Mouse (Mus musculus) hematopoietic stem cell, adult 5-6 weeks (primary cell): ENCODE measurements around the gene Tmem151b. TPM values are rescaled to one million over a fixed set of nuclear protein-coding genes. Genes with fewer than 3 reads are reported as not detected.

Experiments used
- ATAC-seq, 2 experiments: fragments of 125-278 bp in 1 of 2; replicated peaks in 1 of 2; 2 replicates each; pipeline ENCODE4 v1.8.0; 2016 to 2017; ENCODE audit warnings: inconsistent platforms in 2 of 2, mild to moderate bottlenecking in 2 of 2, moderate number of reproducible peaks in 2 of 2, low read depth in 1 of 2, moderate TSS enrichment in 1 of 2; ENCODE audit not compliant: low FRiP score in 2 of 2, poor library complexity in 2 of 2, severe bottlenecking in 2 of 2, insufficient read depth in 1 of 2, low TSS enrichment in 1 of 2
- total RNA-seq: library from RNA; stranded (forward); fragments of 172-1452, 232-1000 nt; gene quantifications from 2 replicates; pipeline ENCODE4 v1.2.3, GENCODE M21; 2017

Tmem151b gene
- total RNA-seq, 1 experiment from 2014 or later, result 0.25 TPM

- ATAC-seq, result no peak
Observed at GRCm38 (mm10) chr17:45536264-45536663, 13.2 kb downstream of the Tmem151b start.

- no peak for ATAC-seq
Observed at GRCm38 (mm10) chr17:45532896-45533295, 16.6 kb downstream of the Tmem151b start.

DNA sequence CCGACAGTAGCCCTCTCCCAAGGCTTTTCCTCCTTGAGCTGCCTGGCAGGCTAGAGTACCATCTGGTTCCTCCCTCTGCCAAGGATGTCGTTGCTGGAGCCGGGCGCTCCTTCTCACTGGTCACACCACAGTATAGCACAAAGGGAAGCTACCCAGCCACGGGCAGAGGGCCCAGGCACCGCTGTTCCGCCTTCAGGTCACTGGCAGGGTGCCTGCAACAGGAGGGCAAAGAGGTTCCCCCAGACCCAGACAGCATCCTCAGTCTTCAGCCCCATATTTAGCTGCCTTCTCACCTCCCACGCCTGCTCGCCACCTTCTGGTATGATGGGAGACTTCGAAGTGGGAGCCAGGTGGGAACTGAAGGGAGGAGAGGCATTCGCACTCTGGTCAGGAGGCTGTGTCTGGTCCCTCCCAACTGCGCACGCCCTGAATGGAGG lies 19.1 kb downstream of the Tmem151b start:
- ATAC-seq, result 0 out of 4 replicates have a peak, but pooled peaks of 1 of the 2 experiments have one; percentile 20

DNA sequence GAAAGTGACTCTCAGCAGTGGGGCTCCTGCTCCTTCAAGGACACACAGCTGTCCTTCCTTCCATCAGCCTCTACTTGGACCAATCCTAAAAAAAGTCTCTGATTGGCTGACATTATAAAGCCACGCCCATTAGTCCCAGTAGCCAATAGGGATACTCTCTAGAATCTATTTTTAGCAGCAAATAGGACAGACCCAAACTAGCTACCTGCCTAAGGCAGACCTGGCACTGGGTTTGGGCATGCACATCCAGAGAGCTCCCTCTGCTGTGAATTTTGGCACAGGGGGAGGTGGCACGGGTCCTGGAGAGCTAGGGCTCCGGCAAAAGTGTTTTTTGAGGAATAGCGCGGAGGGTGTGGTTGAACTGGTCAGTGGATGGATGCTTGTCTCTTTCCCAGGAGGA lies 22.9 kb downstream of the Tmem151b start:
- ATAC-seq, result no peak

DNA sequence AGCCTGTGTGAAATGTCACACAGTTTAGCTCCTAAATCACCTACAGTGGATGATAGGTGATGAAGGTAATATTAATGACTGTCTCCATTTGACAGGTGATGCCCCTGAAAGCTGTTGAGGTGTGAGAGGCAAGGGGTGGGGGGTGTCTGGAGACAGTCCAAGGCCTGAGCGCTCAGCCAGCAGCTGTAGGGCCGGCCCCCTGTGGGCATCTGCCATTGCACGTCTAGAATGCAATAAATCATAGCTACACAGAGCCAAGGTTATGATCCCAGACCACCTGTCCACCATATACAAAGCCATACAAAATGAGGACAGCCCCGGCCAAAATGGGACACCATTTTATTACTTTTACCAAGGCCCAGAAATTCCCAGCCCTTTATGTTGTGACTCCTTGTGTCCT lies 24.5 kb downstream of the Tmem151b start:
- ATAC-seq, result no peak

- ATAC-seq, result peak in 1 of 2 experiments; percentile 31; a peak in 1 of 4 replicates
Observed at GRCm38 (mm10) chr17:45523263-45523662, 26.2 kb downstream of the Tmem151b start, which contains the start of gene Tcte1. Tcte1 (plus strand) TSS chr17:45523434.

DNA sequence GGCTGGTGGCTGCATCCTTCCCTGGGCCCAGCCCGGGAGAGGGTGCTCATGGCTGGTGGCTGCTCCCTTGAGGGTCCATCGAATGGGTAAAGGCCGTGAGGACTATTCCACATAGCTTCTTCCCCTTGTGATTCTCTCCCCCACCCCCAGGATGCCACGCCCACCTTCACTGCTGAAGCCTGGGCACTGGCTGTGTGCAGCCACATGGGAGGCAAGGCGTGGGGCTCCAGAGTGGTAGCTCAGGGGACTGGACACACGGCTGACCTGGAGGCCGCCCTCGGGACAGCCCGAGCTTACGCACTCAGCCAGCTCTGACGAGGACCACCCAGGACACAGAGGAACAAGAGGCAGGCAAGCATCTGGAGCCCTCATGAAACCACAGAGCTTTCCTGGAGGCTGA lies 29.3 kb downstream of the Tmem151b start:
- no peak for ATAC-seq

DNA sequence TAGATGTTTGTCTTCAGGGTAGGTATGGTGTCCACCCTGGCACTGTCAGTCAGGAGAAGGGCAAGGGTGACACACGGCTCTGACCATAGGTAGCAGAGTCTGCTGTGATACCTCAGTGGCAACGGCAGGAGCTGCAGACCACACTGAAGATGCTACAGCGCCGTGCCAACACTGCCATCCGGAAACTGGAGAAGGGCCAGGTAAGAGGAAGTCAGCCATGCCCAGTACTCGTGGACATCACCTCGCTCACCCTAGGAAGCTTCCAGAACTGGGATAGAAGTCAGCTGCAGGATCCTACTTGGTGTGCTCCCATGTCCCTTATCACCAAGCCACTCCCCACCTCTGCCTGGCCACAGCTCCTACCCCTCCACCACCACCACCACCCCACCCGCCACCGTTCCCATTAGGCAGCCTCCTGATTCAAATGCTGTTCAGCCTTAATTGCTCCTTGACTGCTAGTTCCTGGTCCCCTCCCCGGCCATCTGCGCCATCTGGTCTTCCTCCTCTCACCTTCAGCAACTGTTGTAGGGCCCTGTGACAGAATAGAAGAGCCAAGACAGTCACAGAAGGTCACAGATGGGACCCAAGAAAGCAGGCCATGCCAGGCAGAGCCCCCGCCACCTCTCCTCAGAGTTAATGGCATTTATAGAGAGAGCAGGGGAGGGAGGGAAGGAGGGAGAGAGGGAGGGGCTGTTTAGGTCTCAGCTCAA lies 30.6 kb downstream of the Tmem151b start:
- no peak for ATAC-seq

DNA sequence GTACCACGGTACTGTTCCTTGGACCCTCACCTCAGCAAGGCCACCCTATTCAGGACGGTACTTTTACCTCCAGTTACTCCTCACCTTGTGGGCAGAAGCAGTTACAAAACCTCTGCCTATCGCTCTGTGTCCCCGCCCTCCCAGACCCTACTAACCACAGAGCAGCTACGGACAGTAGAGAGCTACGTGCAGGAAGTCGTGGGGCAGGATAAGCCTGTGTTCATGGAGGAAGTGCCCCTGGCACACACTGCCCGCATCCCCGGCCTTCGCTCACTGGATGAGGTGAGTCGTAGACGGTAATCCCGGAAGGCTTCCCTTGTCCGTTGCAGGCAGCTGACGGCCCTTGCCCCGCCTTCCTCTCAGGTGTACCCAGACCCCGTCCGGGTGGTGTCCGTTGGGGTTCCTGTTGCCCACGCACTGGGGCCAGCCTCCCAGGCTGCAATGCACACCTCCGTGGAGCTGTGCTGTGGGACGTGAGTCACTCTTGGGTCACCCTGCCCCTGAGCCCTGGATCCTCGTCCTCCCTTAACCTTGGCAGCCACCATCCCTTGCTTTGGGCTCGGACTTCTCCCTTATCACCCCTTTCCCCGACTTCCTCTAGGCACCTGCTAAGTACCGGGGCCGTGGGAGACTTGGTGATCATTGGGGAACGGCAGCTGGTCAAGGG lies 31.8 kb downstream of the Tmem151b start:
- ATAC-seq, result peak; percentile 17 to 46; a peak in 1 of 4 replicates

DNA sequence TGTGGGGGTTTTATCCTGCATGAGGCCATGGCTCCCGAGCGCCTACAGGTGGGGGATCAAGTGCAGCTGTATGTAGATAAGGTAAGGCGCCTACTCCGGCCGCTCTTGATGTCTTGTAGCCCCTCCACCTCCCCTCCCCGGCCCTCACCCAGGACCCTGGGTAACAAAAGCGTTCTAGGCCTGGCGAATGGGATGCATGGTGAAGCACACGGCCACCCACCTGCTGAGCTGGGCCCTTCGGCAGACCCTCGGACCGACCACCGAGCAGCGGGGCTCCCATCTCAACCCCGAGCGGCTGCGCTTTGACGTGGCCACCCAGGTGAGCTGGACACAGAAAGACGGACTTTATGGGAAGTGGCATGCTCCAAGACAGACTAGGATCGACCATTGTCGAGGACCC lies 32.3 kb downstream of the Tmem151b start:
- no peak for ATAC-seq

DNA sequence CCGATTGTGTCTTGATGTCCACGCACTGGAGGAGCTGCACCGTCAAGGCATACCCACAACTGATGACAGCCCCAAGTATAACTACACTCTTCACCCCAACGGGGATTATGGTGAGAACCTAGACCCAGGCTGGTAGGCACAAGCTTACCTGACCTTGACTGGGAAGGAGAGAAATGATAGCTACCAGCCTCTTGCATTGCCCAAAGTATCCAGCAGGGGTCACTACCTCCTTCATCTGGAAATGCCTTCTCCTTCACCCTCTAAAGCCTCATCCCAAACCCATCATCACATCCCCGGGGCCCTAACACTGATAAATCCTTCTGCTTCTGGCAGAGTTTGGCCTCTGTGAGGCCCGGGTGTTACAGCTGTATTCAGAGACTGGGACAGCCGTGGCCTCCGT lies 33.0 kb downstream of the Tmem151b start:
- peak; percentile 56 to 61; a peak in 3 of 4 replicates for ATAC-seq

- ATAC-seq, result no peak
Observed at GRCm38 (mm10) chr17:45515806-45516205, 33.7 kb downstream of the Tmem151b start.

- no peak for ATAC-seq
Observed at GRCm38 (mm10) chr17:45515204-45515726, 34.2 kb downstream of the Tmem151b start.

DNA sequence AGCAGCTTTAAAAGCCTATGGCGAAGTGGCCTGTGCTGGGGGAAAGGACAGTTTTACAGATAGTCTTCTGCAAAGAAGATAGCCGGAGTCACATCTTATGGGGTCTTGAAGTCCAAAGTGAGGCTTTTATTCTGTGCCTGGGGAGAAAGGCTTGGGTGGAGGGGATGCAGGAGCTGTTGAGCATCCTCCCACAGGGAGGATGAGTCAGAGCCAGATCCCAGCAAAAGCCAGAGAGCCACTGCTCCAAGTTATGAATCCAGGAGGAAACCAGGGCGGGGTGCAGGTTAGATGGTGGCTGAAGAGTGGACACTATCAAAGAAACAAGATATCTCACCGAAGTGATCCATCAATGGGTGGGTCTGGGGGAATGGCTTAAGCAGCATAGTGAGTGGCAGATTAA lies 37.7 kb downstream of the Tmem151b start:
- ATAC-seq, result no peak

GRCm38 (mm10) chr17:45510871-45511270 lies 38.6 kb downstream of the Tmem151b start:
- ATAC-seq, result no peak

- peak; percentile 60 to 83 for ATAC-seq
Observed at GRCm38 (mm10) chr17:45506700-45507189, 42.7 kb downstream of the Tmem151b start, which contains the start of gene Aars2. Aars2 (plus strand) TSS chr17:45506841.

DNA sequence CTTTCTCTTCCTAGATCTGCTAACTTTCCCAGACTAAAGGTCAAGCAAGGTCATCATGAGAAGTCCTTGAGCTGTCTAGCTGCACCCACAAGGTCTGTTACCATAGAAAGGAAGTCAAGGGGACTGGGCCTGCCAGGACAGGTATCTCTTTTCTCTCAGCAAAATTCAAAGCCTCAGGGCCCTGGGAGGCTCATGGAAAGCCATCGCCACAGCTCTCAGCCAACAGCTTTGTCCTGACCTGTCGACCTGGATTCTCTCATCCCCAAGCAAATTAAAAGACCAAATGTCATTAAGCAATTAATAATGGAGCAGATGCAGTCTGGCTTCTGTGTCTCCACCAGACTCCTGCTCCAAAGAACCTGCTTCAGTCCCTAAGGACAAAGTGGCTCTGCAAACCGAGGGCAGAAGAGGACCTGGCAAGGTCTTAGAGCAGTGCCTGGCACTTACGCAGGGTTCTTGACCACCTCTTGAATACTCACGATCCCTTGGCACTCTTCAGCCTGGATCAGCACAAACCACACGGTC lies 43.5 kb downstream of the Tmem151b start:
- ATAC-seq, result no peak
